Mouse (Mus musculus): Measurements from ENCODE around the gene Clic4. TPM values are rescaled to one million over a fixed set of nuclear protein-coding genes. Genes with fewer than 3 reads are reported as not detected.

The Clic4 gene
- 114 and 116 TPM in 2 replicates for polyA plus RNA-seq (2015; fragmentation: Nextera tagmentation; extraction: Ambion mirVana)

DNA sequence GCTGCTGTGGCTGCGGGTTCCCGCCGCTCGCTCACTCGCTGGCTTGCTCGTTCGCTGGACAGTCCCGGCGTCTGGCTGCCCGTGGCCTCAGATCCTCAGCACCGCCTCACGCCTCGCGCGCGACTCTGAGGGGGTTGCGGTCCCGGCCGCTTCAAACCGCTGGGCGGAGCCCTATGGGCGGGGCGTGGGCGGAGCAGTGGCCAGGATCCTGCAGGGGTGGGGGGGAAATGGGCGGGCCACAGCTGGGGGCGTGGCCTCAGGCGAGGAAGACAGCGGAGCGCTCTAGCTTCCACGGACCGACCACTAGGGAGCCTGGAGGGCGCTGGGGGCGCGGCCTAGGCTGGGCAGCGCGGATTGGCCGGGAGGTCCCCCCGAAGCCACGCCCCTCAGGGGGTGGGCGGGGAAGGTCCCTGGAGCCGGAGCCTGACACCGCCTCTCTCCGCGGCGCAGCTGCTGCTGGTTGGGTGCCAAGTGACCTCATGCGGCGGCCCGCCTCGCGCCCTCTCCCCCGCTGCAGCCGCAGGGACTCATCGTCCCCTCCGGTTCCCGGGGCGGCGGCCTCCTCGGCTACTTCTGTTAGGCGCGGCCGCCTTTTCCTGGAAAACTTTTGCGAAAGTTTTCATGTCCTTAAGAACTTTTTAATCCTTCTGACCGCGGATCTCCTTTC lies at the start of gene Clic4:
Clic4 (minus strand) TSS at position 175 of the 667 bp plus-strand sequence.
- peak; percentile 99 for ATAC-seq (replicated peaks)
- Histone ChIP-seq H3K9me3 (no peaks in the 10 kb centered on the region), H3K9ac (replicated peaks) (peak within 1 kb of the TSS; percentile 81), H3K4me1 (peaks cover 43% of the 10 kb centered on the region), H3K4me3 (peak within 1 kb of the TSS; percentile 79), H3K36me3 (no peaks in the 10 kb centered on the region), H3K27me3 (no peaks in the 10 kb centered on the region), H3K27ac (replicated peaks) (peak within 1 kb of the TSS; percentile 94), H3K4me2 (replicated peaks) (peak within 1 kb of the TSS; percentile 78)
- under 1% methylated on average over 61 of the region's 64 CpGs for WGBS

DNA sequence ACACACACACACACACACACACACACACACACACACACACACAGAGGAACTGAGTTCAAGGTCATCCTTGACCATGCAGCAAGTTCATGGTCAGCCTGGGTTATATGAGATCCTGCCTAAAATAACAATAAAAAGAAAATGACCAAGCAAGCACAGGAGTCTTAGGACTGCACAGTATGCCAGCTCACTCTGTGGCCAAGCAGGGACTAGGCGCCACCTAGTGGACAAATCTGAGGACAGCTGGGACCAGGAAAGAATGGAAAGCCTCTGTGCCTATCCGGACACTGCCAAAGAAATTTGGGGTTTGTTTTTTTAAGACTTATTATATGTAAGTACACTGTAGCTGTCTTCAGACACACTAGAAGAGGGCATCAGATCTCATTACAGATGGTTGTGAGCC lies 45.4 kb upstream of the Clic4 start:
- Histone ChIP-seq H3K4me3 (no peak overlapping the region), H3K9ac (replicated peaks) (no peak overlapping the region), H3K9me3 (no peaks in the 10 kb centered on the region), H3K4me1 (no peaks in the 10 kb centered on the region), H3K27me3 (no peaks in the 10 kb centered on the region), H3K4me2 (replicated peaks) (no peak overlapping the region), H3K36me3 (peaks cover 73% of the 10 kb centered on the region), H3K27ac (replicated peaks) (no peak overlapping the region)
- peak; percentile 84 for ATAC-seq (replicated peaks)
- WGBS: 20% methylated on average over 2 of the region's 2 CpGs

DNA sequence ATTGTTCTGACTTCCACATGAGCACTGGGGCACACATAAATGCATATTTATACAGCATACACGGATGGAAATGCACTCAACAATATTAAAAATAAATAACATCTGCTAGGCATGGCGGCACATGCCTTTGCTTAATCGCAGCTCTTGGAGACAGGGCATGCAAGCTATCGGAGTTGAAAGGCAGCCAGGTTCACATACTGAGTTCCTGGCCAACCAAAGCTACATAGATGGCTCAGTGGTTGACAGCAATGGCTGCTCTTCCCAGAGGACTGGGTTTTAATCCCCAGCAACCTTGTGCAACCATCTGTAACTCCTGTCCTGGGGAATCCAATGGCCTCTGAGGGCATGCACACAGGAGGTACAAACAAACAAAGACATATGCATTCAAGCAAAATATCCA lies 44.9 kb upstream of the Clic4 start:
- no peak overlapping the region for H3K4me3 ChIP-seq
- H3K4me1 ChIP-seq: no peaks in the 10 kb centered on the region
- peaks cover 68% of the 10 kb centered on the region for H3K36me3 ChIP-seq
- H3K9ac ChIP-seq (replicated peaks): no peak overlapping the region
- no peak overlapping the region for H3K27ac ChIP-seq (replicated peaks)
- WGBS: 70% methylated on average over 4 of the region's 4 CpGs
- H3K27me3 ChIP-seq: no peaks in the 10 kb centered on the region
- H3K9me3 ChIP-seq: no peaks in the 10 kb centered on the region
- no peak overlapping the region for H3K4me2 ChIP-seq (replicated peaks)
- ATAC-seq (replicated peaks): 0 out of 2 replicates have a peak, but pooled peaks have one; percentile 13

DNA sequence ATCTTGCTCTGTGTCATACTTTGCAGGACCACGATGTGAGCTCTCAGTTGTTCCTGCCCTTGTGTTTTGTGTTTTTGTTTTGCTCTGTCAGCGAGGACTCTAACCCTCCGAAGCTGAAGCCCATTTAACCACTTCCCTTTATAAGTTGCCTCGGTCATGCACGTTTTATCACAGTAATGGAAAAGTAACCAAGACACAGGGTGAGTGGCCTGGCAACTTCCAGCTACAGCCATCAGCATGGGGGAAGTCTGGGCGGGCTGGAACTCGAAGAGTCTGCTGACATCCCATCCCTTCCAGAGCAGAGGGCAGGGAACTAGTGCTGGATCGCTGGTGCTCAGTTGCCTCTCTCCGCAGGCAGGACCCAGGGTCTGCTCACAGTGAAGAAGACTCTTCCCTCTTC lies 42.7 kb upstream of the Clic4 start:
- Histone ChIP-seq H3K27me3 (no peaks in the 10 kb centered on the region), H3K36me3 (peaks cover 46% of the 10 kb centered on the region), H3K4me2 (replicated peaks) (no peak overlapping the region), H3K9me3 (no peaks in the 10 kb centered on the region), H3K9ac (replicated peaks) (no peak overlapping the region), H3K4me1 (no peaks in the 10 kb centered on the region), H3K4me3 (no peak overlapping the region), H3K27ac (replicated peaks) (no peak overlapping the region)
- 97% methylated on average over 9 of the region's 9 CpGs for WGBS
- ATAC-seq (replicated peaks): no peak

DNA sequence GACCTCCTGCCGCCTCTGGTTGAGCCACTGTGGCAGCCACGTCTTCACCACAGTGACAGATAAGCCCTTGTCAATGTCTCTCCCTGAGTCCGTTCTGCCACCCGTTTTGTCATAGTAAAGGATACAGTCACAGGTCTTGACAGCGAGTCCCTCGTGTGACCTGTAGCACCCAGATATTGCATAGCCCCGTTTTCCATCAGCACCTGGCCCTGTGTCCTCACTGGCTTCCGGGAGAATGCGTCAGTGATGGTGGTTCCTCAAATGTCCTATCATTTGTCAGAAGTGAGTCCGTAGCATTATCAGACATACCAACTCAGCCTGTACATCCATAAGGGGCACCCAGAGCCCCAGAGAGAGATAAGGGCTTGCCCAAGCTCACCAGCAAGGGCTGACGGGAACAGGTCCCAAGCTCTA lies 41.8 kb upstream of the Clic4 start:
- no peaks in the 10 kb centered on the region for H3K9me3 ChIP-seq
- no peaks in the 10 kb centered on the region for H3K4me1 ChIP-seq
- H3K4me2 ChIP-seq (replicated peaks): no peak overlapping the region
- 88% methylated on average over 11 of the region's 11 CpGs for WGBS
- no peak overlapping the region for H3K4me3 ChIP-seq
- H3K36me3 ChIP-seq: peaks cover 37% of the 10 kb centered on the region
- H3K27ac ChIP-seq (replicated peaks): no peak overlapping the region
- no peak for ATAC-seq (replicated peaks)
- no peaks in the 10 kb centered on the region for H3K27me3 ChIP-seq
- no peak overlapping the region for H3K9ac ChIP-seq (replicated peaks)

DNA sequence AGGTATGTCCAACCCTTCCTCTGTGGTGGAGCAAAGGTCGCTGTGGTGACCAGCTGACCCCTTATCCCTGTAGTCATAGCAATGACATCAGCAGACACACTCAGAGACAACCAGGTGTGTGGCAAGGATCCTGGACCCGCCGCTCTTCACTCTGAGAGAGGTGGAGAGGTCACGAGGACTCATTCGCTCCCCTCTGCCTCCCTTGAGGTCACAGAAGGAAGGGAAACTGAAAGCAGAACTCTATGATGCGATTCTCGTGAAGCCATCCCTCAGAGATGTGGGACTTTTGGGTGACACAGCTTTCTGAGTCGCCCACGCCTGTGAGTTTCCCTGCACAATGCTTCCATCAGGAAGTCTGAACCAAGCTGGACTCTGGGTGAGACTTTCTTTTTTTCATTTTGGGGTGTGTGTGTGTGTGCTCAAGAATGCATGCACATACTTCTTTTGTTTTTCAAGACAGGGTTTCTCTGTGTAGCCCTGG lies 41.2 kb upstream of the Clic4 start:
- H3K9ac ChIP-seq (replicated peaks): no peak overlapping the region
- H3K4me2 ChIP-seq (replicated peaks): no peak overlapping the region
- H3K27me3 ChIP-seq: no peaks in the 10 kb centered on the region
- peaks cover 31% of the 10 kb centered on the region for H3K36me3 ChIP-seq
- 78% methylated on average over 9 of the region's 9 CpGs for WGBS
- H3K27ac ChIP-seq (replicated peaks): no peak overlapping the region
- no peak overlapping the region for H3K4me3 ChIP-seq
- no peak for ATAC-seq (replicated peaks)
- no peaks in the 10 kb centered on the region for H3K9me3 ChIP-seq
- H3K4me1 ChIP-seq: no peaks in the 10 kb centered on the region

DNA sequence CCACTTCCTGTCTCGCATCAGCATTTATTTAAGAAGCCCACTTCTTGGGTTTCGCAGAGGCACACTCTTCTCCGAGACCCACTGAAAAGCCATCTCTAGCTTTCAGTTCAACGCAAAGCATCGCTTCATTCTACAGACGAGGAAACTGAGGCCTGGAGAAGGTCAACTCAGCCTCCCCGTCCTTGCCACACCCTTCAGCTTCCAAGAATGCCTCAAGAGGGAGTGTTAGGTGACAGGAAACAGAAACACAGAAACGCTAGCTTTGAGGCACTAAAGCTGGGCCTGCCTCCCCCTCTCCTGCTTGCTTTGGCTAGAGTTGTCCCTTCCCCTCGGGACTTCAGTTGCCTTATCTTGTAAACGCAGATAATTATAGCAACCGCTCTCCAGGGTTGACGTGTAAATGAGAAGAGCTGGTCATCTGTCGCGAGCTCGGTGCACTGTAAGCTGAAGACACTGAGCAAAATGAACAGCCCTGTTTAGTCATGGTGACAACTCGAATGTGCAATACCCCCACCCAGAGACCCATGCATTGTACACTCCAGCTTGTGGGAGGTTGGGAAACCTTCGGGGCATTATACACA lies 40.6 kb upstream of the Clic4 start:
- WGBS: 71% methylated on average over 17 of the region's 17 CpGs
- Histone ChIP-seq H3K4me2 (replicated peaks) (no peak overlapping the region), H3K27me3 (no peaks in the 10 kb centered on the region), H3K27ac (replicated peaks) (no peak overlapping the region), H3K9ac (replicated peaks) (no peak overlapping the region), H3K36me3 (peaks cover 25% of the 10 kb centered on the region), H3K4me3 (no peak overlapping the region), H3K4me1 (no peaks in the 10 kb centered on the region), H3K9me3 (no peaks in the 10 kb centered on the region)
- no peak for ATAC-seq (replicated peaks)

DNA sequence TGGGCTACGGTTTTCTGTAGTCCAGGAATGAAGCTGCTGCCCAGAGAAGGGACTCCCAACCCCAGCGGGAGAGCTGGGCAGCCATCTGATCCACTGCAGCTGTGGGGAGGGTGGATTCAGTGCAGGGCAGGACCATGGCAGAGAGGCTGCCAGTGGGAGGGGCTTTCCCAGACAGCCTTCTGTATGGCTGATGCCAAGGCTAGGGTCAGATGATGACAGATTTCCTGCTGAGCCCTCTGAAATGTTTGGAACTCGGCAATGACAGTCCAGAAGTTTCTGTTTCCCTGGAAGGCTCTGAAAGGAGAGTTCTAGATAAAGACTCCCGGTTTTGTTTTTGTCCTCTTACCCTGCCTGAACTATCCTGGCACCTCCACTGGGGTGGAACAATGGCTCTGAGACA lies 40.1 kb upstream of the Clic4 start:
- H3K27me3 ChIP-seq: no peaks in the 10 kb centered on the region
- no peak overlapping the region for H3K9ac ChIP-seq (replicated peaks)
- H3K27ac ChIP-seq (replicated peaks): no peak overlapping the region
- WGBS: 49% methylated on average over 4 of the region's 4 CpGs
- no peak overlapping the region for H3K4me3 ChIP-seq
- peaks cover 24% of the 10 kb centered on the region for H3K36me3 ChIP-seq
- H3K4me2 ChIP-seq (replicated peaks): no peak overlapping the region
- H3K9me3 ChIP-seq: no peaks in the 10 kb centered on the region
- no peak for ATAC-seq (replicated peaks)
- no peaks in the 10 kb centered on the region for H3K4me1 ChIP-seq

DNA sequence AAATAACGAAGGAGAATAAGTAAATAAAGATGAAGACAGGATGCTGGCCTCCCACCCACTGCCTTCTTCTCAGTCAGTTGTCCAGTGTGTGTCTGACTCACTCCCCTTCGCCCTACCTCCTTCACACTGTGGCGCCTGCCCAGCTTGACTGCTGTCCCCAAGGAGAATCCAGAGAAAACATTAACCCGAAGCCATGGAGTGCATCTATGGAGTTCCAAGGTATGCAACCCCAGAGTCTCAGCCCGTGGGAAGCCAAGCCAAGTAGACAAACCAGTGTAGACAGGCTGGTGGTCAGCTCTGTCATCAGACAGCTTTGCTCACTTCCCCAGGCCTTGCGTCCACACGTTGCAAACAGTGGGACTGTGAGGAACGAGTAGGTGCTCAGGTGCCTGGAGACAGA lies 37.8 kb upstream of the Clic4 start:
- 92% methylated on average over 8 of the region's 8 CpGs for WGBS
- Histone ChIP-seq H3K9me3 (no peaks in the 10 kb centered on the region), H3K9ac (replicated peaks) (no peak overlapping the region), H3K4me1 (peaks cover 6% of the 10 kb centered on the region; the same call in 1 of the 2 replicates), H3K27me3 (no peaks in the 10 kb centered on the region), H3K27ac (replicated peaks) (no peak overlapping the region), H3K4me3 (no peak overlapping the region), H3K4me2 (replicated peaks) (no peak overlapping the region), H3K36me3 (peaks cover 8% of the 10 kb centered on the region)
- no peak for ATAC-seq (replicated peaks)

DNA sequence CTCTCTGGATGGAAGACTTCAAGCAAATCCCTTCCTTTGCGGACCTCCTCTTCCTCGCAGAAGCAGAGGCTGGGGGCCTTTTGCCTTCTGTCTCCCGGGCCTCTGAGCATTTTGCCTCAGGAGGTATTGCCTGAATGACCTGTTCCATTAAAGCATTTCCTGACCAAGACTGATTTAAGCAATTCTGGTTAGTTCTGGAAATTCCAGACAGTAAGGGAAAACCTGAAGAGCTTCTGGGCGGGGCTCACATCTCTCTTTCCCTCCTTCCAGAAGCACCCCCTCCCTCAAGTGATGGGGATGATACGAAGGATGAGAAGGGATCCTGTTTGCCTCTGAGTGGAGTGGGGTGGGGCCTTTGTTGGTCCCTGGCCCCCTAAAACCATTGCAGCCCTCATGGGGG lies 37.1 kb upstream of the Clic4 start:
- WGBS: 68% methylated on average over 5 of the region's 5 CpGs

DNA sequence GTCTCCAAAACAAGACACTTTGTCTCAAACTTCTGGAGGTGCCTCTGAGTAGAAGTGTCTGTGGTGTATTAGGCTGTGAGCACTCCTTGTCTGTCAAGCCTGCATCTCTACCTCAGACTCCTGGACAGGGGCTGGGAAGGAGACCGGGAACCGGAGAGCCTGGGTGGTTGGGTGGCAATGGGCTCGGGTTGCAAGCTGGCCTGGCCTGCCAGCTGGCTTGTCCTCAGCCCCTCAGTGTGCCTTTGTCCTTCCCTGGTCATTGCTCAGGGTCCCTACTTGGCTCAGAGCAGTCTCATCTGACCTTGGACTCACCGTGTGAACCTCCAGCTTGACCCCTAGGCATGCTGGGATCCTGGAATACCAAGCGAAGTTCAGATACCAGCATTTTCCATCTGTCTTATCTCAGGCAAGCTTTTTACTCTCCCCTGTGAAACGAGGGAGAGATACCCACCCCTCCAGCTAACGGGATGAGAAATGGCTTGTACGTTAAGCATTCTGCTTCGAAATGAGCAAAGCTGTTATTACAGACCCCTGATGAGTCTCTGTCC lies 36.6 kb upstream of the Clic4 start:
- WGBS: 70% methylated on average over 9 of the region's 9 CpGs
- Histone ChIP-seq H3K9me3 (no peaks in the 10 kb centered on the region), H3K4me1 (peaks cover 6% of the 10 kb centered on the region; the same call in 1 of the 2 replicates)

More for the DNA sequence above, 37.1 kb upstream of the Clic4 start:
- H3K36me3 ChIP-seq: peaks cover 1% of the 10 kb centered on the region
- no peak overlapping the region for H3K4me2 ChIP-seq (replicated peaks)
- H3K27ac ChIP-seq (replicated peaks): no peak overlapping the region
- H3K9me3 ChIP-seq: no peaks in the 10 kb centered on the region
- ATAC-seq (replicated peaks): no peak
- H3K4me1 ChIP-seq: peaks cover 6% of the 10 kb centered on the region; the same call in 1 of the 2 replicates
- H3K9ac ChIP-seq (replicated peaks): no peak overlapping the region
- H3K4me3 ChIP-seq: no peak overlapping the region
- no peaks in the 10 kb centered on the region for H3K27me3 ChIP-seq

DNA sequence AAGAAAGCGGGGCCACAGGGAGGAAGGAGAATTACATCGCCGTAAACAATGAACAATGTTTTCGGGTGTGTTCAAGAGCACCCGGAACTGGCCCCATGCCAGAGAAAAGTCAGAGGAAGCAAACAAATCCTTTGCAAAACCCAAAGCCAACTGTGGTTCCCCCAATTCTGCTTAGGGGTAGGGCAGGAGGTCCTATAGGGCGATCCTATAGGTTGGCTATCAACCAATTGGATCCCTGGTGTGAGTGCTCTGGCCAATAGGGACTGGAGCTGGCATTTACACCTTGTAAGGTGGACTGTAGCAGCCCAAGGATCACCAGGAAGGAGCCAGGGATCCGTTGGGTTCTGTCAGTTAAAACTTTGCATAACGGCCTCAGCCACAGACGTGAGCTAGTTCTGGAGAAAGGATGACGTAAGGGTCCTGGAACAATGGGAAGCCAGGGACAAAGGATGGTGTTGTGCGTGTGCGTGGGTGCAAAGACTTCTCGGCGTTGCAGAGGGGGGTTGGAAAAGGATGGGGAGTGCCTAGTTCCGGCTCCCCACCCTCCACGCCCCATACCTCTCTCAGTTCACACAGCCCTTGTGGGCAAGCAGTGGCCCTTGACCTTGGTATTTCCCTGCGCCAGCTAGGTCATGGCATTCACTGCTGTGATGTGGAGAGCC lies 34.5 kb upstream of the Clic4 start:
- Histone ChIP-seq H3K27me3 (no peaks in the 10 kb centered on the region), H3K9me3 (no peaks in the 10 kb centered on the region), H3K9ac (replicated peaks) (0 out of 2 replicates have a peak overlapping the region, but pooled peaks have one; percentile 6), H3K4me1 (peaks cover 6% of the 10 kb centered on the region; the same call in 1 of the 2 replicates), H3K36me3 (no peaks in the 10 kb centered on the region), H3K27ac (replicated peaks) (no peak overlapping the region), H3K4me2 (replicated peaks) (no peak overlapping the region), H3K4me3 (no peak overlapping the region)
- 29% methylated on average over 17 of the region's 17 CpGs for WGBS
- no peak for ATAC-seq (replicated peaks)

More for the DNA sequence above, 36.6 kb upstream of the Clic4 start:
- no peak overlapping the region for H3K27ac ChIP-seq (replicated peaks)
- no peaks in the 10 kb centered on the region for H3K36me3 ChIP-seq
- no peak overlapping the region for H3K4me2 ChIP-seq (replicated peaks)
- ATAC-seq (replicated peaks): no peak
- no peak overlapping the region for H3K9ac ChIP-seq (replicated peaks)
- H3K27me3 ChIP-seq: no peaks in the 10 kb centered on the region
- H3K4me3 ChIP-seq: no peak overlapping the region

All from forebrain, embryonic 15.5 days (tissue).